Mouse (Mus musculus) kidney, postnatal 4 days (tissue): Measurements from ENCODE around the gene Tbc1d1.
A peak's percentile ranks its signal among the peaks of the same experiment; 100 is the strongest.

ENCODE experiments used
- DNase-seq, 2 experiments: peaks; one replicate each; pipeline ENCODE4 v3.0.0; 2021; ENCODE audit warnings: mixed read lengths in 2 of 2

Gene Tbc1d1

GRCm38 (mm10) chr5:64280191-64280590 lies 124.1 kb downstream of the Tbc1d1 start:
- peak in 1 of 2 experiments; percentile 42 for DNase-seq

- no peak for DNase-seq
Observed at GRCm38 (mm10) chr5:64280613-64281012, 124.5 kb downstream of the Tbc1d1 start.

GRCm38 (mm10) chr5:64281674-64282073 lies 125.6 kb downstream of the Tbc1d1 start:
- DNase-seq: no peak

DNA sequence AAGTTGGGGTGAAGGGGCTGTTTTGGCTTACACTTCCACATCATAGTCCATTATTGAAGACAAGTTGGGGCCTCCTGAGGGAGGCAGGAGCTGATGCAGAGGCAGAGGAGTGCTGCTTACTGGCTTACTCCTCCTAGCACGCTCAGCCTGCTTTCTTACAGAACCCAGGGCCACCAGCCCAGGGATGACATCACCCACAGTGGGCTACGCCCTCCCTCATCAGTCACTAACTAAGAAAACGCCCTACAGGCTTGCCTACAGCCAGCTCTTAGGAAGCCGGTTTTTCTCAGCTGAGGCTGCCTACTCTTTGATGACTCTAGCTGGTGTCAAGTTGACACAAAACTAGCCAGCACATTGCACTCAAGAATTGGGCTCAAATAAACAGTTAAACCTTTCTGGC lies 126.5 kb downstream of the Tbc1d1 start:
- no peak for DNase-seq

DNA sequence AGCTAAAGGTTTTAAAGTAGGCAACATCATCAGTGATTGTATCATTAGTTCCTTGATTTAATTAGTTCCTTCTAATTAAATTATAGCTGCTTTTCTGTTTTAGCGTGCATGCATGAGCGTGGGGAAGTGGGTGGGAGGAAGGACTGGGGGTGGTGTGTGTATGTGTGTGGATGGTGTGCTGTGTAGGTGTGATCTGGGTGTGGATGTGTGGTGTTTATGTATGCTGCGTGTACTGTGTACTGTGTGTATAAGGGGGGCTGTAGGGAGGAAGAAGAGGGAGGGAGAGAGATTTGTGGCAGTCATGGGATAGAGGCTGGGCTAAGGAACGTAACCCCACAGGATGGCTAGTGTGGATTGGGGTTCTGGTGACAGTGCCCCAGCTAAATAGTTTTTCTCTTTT lies 129.2 kb downstream of the Tbc1d1 start:
- DNase-seq: no peak

- no peak for DNase-seq
Observed at GRCm38 (mm10) chr5:64285851-64286250, 129.7 kb downstream of the Tbc1d1 start.

DNA sequence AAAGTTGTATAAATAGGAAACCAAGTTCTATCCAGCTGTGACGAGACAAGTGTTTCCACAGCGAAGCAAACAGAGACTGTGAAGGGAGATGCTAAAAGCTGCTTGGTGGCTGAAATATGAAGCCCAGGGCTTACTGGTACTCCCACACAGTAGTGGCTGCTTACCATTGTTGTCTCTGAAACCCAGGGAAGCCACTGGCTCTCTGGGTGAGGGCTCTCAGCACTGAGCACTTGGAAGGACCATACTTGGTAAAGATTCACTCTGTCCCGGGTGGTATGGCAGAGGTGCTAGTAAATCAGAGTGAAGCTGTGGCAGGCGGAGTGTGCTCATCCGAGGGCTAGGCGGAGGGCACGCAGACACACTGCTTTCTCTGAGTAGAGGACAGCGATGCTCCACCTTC lies 131.2 kb downstream of the Tbc1d1 start:
- DNase-seq: no peak

- DNase-seq: no peak
Observed at GRCm38 (mm10) chr5:64288031-64288928, 132.2 kb downstream of the Tbc1d1 start.

DNA sequence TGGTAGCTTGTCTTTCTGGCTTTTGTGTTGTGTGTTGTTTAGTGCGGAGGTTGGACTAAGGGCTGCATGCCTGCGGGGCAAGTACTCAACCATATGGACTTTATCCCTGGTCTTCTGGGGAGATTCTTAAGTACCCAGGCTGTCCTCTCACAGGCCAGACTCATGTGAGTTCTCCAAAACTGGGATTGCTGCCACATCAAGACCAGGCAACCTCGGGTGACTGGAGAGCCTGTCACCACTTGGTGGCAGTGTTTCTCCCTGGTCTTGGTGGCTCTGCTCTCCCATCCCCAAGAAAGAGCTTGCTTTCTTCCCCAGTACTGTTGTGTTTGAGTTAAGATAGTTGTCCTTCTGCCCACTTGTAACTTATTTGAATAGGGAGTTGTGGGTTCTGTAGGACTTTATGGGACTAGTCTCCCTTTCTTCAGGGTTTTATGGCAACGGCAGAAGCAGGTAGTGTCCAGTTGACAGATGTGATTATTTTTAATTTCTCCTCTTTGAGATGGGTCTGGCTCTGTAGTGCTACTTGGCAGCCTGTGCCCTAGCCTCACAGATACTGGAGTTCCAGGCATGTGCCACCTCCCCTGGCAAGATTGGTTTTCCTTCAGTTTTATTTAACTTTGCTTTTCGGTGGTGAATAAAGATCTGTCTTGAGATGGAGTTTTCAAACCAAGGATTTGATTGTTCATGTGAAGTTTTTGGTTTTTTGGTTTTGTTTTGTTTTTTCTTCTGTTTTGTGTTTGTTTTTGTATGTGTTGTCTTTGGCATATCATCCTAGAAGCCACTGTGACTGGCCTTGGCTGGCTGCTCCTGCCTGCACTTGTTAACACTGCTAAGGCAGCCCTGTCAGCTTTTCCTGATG lies 133.3 kb downstream of the Tbc1d1 start:
- DNase-seq: peak; percentile 89 to 92

GRCm38 (mm10) chr5:64290061-64290345 lies 133.9 kb downstream of the Tbc1d1 start:
- peak; percentile 16 to 45 for DNase-seq

GRCm38 (mm10) chr5:64291657-64292056 lies 135.6 kb downstream of the Tbc1d1 start:
- DNase-seq: no peak

- no peak for DNase-seq
Observed at GRCm38 (mm10) chr5:64295621-64296020, 139.5 kb downstream of the Tbc1d1 start.

DNA sequence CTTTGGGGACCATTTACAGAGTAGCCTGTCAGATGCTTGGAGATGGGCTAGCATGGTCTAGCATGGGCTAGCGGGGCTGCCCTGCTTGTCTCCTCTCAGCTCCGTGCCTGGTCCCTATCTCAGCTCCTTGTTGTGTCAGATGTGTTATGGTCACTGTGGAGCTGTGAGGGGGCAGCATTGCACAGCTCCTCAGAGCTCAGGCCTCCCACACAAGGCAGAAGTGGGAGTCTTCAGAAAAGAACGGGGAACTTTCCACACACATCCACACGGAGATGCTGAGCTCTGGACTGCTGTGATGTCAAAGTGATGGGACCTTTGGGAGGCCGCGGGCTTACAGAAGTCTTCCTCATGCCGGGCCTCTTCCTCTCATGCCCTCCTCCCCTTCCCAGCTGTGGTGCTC lies 140.2 kb downstream of the Tbc1d1 start:
- DNase-seq: peak; percentile 53 to 70

- no peak for DNase-seq
Observed at GRCm38 (mm10) chr5:64297100-64297499, 141.0 kb downstream of the Tbc1d1 start.

DNA sequence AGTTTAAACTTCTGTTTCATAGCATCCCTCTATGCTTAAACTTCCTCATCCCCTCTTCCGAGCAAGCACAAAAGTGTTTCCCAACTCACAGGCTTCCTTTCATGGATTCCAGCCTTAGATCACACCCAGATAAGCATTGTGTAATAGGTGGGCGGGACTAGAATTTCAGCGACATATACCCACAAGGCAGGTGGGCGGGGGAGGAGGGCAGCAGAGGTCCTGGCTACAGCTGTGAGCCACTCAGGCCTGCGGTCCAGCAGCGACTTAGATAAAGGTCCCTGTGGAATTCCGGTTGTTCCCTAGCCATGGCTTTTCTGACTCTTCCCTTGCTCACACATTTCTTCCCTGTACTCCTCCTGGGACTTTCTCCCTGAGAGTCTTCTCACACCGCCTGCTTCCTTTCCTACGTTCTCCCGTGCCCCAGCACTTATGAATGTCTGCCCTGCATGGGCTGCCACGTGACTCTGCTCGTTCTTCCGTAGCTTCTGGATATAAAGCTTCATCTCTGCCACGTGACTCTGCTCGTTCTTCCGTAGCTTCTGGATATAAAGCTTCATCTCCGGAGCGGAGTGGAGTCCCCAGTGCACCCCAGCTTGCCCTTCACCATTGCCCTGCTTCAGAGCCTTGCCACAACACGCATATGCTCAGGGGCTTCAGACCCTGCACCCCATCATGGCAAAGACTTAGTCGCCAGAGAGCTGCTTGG lies 142.4 kb downstream of the Tbc1d1 start:
- peak; percentile 69 to 82 for DNase-seq

DNA sequence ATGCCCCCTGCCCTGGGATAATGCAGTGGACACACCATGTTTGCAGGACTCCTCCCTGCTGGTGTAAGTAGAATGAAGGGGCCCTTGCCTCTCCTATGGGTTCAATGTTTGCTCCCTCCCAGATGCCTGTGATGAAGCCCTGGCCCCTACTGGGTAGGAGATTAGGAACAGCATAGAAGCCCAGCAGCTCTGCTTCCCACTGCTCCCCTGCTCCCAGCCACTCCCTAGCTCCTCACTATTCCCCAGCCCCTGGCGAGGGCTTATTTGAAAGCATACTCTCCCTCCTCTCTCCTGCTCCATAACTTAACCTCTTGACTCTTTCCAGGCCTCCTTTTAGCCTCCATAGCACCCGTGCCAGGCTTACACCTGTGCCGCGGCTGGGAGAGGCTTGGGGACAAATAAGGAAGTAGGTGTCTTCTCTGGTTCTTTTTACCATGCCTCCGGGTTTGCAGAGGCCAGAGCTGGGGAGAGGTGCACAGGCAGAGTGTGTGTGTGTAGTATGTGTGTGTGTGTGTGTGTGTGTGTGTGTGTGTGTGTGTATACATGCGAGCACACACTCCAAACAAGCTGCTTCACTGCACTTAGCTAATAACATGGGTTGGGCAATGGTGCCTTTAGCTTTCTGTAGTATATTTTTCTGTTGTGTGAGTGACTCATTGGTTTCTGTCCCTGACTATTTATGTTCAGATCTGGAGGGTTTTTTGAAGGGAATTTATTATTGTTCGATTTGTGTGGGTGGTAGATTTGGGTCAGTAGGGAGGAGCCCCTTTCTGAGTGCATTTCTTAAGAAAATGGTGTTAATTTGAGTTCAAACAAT lies 143.6 kb downstream of the Tbc1d1 start:
- DNase-seq: no peak

GRCm38 (mm10) chr5:64301246-64301645 lies 145.1 kb downstream of the Tbc1d1 start:
- no peak for DNase-seq

GRCm38 (mm10) chr5:64307289-64307688 lies 151.2 kb downstream of the Tbc1d1 start:
- DNase-seq: no peak

GRCm38 (mm10) chr5:64312295-64312694 lies 156.2 kb downstream of the Tbc1d1 start:
- DNase-seq: peak in 1 of 2 experiments; percentile 40

DNA sequence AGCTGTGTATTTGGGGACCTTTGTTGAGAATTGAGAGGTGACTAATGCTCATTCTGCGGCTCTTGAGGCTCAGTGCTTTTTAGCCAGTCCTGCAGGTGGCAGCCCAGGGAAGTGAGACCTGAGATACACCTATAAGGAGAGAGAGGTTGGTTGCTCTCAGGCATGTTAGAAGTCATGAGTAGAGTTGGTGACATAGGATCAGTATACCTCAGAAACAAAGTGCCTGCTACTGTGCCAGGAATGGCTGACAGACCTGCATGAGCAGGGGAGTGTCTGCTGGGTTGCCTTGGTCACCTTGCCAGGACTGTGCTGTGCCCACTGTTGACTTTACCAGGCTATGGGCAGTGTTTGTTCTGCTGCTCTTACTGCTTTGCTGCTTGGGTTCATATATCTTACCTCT lies 157.4 kb downstream of the Tbc1d1 start:
- DNase-seq: peak in 1 of 2 experiments; percentile 51

GRCm38 (mm10) chr5:64314288-64315052 lies 158.4 kb downstream of the Tbc1d1 start:
- DNase-seq: peak in 1 of 2 experiments; percentile 49

DNA sequence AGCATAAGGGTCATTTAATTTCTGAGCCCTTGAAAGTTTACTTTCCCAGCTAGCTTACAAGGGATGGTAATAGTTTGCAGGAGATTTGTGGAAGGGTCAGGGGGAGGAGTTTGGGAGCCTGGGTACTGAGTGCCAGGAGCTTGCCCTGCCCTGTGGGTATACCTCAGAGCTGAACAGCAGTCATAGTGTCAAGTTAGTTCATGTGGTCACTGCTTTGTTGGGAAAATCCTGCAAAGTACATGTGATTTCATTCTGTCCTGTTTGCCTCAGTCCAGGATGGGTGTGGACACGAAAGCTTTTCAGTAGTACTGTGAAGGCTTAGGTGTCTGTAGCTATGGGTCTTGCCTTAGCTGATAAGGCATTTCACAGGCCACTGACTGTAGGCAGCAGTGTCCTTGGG lies 159.0 kb downstream of the Tbc1d1 start:
- DNase-seq: no peak
